Mouse (Mus musculus) embryonic facial prominence, embryonic 11.5 days (tissue): Measurements from ENCODE around the gene Ift81. TPM values are rescaled to one million over a fixed set of nuclear protein-coding genes. Genes with fewer than 3 reads are reported as not detected.
A peak's percentile ranks its signal among the peaks of the same experiment; 100 is the strongest.

Experiments used
- ATAC-seq: fragments of 200-750 bp; cut with Nextera tagmentation; replicated peaks from 2 replicates; pipeline ENCODE4 v1.8.0; 2017; ENCODE audit warnings: low read depth; ENCODE audit not compliant: insufficient number of reproducible peaks, low FRiP score, low TSS enrichment
- DNase-seq: peaks from one replicate; pipeline ENCODE4 v3.0.0-alpha.2; 2015; ENCODE audit warnings: low spot score
- H3K27ac ChIP-seq: fragments of 300-500 bp; sonication (generic); replicated peaks from 2 replicates; pipeline ENCODE4 v1.5.1; 2014; ENCODE audit warnings: mild to moderate bottlenecking, low read depth, low read length, control low read depth
- H3K27me3 ChIP-seq: fragments of 300-500 bp; sonication (generic); 2 replicates; pipeline ENCODE4 v1.6.1; 2014; ENCODE audit warnings: mild to moderate bottlenecking, low read length, moderate library complexity, mixed read lengths; ENCODE audit not compliant: control insufficient read depth, insufficient read depth
- H3K36me3 ChIP-seq: fragments of 300-500 bp; sonication (generic); replicated peaks from 2 replicates; pipeline ENCODE4 v1.6.1; 2014; ENCODE audit warnings: low read depth, mild to moderate bottlenecking, low read length, moderate library complexity, mixed read lengths; ENCODE audit not compliant: control insufficient read depth, insufficient read depth
- H3K4me1 ChIP-seq: fragments of 300-500 bp; sonication (generic); 2 replicates; pipeline ENCODE4 v1.6.1; 2014; ENCODE audit warnings: low read length, mixed read lengths; ENCODE audit not compliant: control insufficient read depth, insufficient read depth
- H3K4me2 ChIP-seq: fragments of 300-500 bp; sonication (generic); 2 replicates; pipeline ENCODE4 v1.6.1; 2014; ENCODE audit warnings: low read depth, mild to moderate bottlenecking, control low read depth, low read length, moderate library complexity
- H3K4me3 ChIP-seq: fragments of 300-500 bp; sonication (generic); 2 replicates; pipeline ENCODE4 v1.5.1; 2014; ENCODE audit warnings: low read depth, low read length, control low read depth
- H3K9ac ChIP-seq: fragments of 300-500 bp; sonication (generic); replicated peaks from 2 replicates; pipeline ENCODE4 v1.6.1; 2014; ENCODE audit warnings: mild to moderate bottlenecking, control low read depth, low read length
- H3K9me3 ChIP-seq: fragments of 300-500 bp; sonication (generic); replicated peaks from 2 replicates; pipeline ENCODE4 v1.6.1; 2016; ENCODE audit warnings: mild to moderate bottlenecking, low read length, inconsistent platforms, mixed read lengths; ENCODE audit not compliant: control insufficient read depth
- WGBS: fragments of 180-500 bp; shearing (Covaris S2); extraction: QIAGEN DNeasy Blood & Tissue Kit; methylation state at CpG from one replicate; pipeline ENCODE4 v1.1.7; 2014; 5-methylcytosine and 5-hydroxymethylcytosine counted together
- polyA plus RNA-seq: library from polyadenylated mRNA; unstranded; fragments of >200 nt; fragmentation: Nextera tagmentation; extraction: Ambion mirVana; gene quantifications from 2 replicates; pipeline ENCODE4 v1.2.1, GENCODE M21; 2014

Gene Ift81
- polyA plus RNA-seq, 1 experiment from 2014 or later: 39.6 TPM

DNA sequence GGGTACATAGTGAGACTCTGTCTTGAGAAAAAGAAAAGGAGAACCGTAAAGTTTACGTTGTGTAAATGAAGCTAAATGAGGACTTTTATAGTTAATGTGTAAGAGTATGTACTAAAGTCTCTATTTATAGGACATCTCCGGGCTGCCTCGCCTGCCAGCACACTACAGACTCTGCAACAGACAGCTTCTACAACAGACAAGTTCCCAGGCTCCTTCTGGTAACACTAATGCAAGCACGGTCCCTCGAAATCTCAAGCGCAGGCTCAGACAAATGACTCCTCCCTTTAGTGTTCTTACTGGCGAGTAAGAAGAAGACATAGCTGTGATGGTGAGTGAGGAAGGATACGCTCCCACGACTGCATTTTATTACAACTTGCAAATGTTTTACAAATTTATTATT is 56.2 kb downstream of the Ift81 start:
- WGBS: 92% methylated on average over 10 of the region's 10 CpGs
- no peaks in the 10 kb centered on the region for H3K27me3 ChIP-seq
- no peaks in the 10 kb centered on the region for H3K4me1 ChIP-seq
- no peak overlapping the region for H3K4me3 ChIP-seq
- H3K9ac ChIP-seq: no peak overlapping the region
- H3K9me3 ChIP-seq: no peaks in the 10 kb centered on the region
- ATAC-seq (no peak), DNase-seq (no peak)
- no peaks in the 10 kb centered on the region; the same call in 1 of the 2 replicates for H3K36me3 ChIP-seq
- H3K4me2 ChIP-seq: no peak overlapping the region
- no peak overlapping the region for H3K27ac ChIP-seq

DNA sequence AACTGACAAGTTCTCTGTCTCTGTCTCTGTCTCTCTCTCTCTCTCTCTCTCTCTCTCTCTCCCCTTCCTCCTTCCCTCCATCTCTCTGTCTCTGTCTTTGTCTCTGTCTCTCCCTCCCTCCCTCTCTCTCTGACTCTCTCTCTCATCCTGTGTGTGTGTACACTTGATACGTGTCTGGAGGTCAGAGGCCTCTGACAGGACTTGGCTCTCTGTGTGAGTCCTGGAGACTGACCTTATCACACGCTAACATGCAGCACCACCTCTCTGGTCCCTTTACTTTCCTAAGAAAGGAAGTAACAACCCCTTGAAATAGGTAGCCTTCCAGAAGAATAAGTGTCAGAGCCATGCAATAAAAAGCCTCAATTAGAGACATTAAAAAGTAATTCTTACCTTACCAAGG is 59.2 kb downstream of the Ift81 start:
- no peak for DNase-seq
- Histone ChIP-seq H3K4me3 (no peak overlapping the region), H3K4me1 (no peaks in the 10 kb centered on the region), H3K36me3 (no peaks in the 10 kb centered on the region; the same call in 1 of the 2 replicates), H3K9me3 (no peaks in the 10 kb centered on the region), H3K27me3 (no peaks in the 10 kb centered on the region), H3K9ac (no peak overlapping the region; the same call in 1 of the 2 replicates), H3K4me2 (no peak overlapping the region), H3K27ac (no peak overlapping the region)
- ATAC-seq: no peak
- WGBS: 66% methylated on average over 2 of the region's 2 CpGs

DNA sequence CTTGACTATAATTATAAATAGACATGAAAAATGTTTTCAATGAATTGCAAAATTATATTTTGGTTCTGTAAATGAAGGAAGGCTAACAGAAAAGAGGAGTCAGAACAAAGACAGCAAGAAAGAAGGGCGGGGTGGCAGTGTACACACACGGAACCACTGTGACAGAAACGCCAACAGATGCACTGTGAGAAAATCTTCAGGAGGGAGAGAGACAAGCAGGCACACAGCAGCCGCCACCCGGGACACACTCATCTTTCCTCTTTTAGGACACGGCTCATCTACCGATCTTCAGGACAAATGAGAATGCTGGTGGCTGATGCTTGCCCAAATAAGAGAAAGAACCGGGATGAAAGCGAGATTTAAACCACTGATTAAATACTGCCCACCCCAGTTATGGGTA is 61.7 kb downstream of the Ift81 start:
- no peak overlapping the region for H3K4me2 ChIP-seq
- H3K4me3 ChIP-seq: no peak overlapping the region
- H3K9ac ChIP-seq: no peak overlapping the region
- H3K27ac ChIP-seq: no peak overlapping the region
- 90% methylated on average over 9 of the region's 9 CpGs for WGBS
- H3K9me3 ChIP-seq: no peaks in the 10 kb centered on the region
- DNase-seq (no peak), ATAC-seq (no peak)
- H3K36me3 ChIP-seq: no peaks in the 10 kb centered on the region
- H3K27me3 ChIP-seq: no peaks in the 10 kb centered on the region
- no peaks in the 10 kb centered on the region for H3K4me1 ChIP-seq

DNA sequence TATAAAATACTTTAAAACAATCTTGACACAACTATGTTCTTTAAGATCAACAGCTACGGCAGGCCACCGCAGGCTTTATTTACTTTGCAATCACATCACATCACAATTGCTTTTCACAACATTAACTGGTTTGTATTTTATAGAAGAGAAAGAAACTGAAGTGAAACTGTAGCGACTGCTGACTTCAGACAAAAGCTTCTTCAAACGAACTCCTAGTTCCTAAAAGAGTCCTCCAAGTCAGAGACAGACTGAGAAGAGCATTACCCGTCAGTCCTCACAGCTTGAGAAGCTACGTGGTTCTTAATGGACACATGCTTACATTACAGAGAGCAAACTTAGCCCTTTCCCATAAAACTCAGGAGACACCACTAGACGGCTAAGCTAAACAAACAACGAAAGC is 63.9 kb downstream of the Ift81 start:
- H3K27me3 ChIP-seq: no peaks in the 10 kb centered on the region
- H3K36me3 ChIP-seq: no peaks in the 10 kb centered on the region
- no peak overlapping the region for H3K4me3 ChIP-seq
- no peak overlapping the region for H3K27ac ChIP-seq
- 60% methylated on average over 8 of the region's 8 CpGs for WGBS
- no peak overlapping the region for H3K9ac ChIP-seq
- no peak overlapping the region for H3K4me2 ChIP-seq
- no peaks in the 10 kb centered on the region for H3K4me1 ChIP-seq
- H3K9me3 ChIP-seq: no peaks in the 10 kb centered on the region
- ATAC-seq (no peak), DNase-seq (no peak)

DNA sequence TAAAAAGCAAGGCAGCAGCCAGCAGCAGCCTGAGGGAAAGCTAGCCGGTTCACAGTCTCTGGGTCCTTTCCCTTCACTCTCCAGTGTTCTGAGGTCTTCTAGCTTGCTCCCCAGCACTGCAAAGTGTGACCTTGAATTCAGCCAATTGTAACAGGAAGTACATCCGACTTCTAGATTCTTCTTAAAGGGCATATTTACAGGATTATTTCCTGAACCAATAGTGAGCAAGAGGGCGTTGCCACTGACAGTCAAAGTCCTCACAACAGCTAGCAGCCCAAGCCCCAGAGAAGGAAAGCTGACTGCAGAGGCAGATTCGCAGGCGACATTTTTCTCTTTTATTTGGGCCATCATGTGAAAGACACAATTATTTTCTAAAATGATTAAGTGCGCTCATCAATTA is 65.6 kb downstream of the Ift81 start:
- 69% methylated on average over 6 of the region's 6 CpGs for WGBS
- no peak overlapping the region for H3K27ac ChIP-seq

DNA sequence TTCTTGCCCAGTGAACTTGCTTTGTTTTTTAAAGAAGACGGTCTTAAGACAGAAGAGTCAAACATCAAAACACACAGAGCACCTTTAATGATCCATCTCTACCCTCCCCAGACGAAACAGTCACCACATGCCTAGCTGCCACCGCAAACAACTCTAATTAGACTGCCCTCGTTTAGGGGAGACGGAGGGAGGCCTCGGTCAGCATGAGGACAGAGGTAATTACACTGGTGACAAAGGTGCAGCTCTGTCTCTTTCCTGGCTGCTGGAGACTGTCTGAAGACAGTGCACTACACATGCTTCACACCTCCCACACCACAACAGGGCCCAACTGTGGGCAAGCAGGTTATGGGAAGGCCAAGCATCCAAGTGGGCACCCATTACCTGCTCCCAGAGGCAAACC is 66.5 kb downstream of the Ift81 start:
- no peaks in the 10 kb centered on the region for H3K36me3 ChIP-seq
- no peak overlapping the region for H3K4me3 ChIP-seq
- ATAC-seq (no peak), DNase-seq (no peak)
- H3K9ac ChIP-seq: no peak overlapping the region
- no peaks in the 10 kb centered on the region for H3K9me3 ChIP-seq
- H3K27ac ChIP-seq: no peak overlapping the region
- no peaks in the 10 kb centered on the region for H3K4me1 ChIP-seq
- WGBS: 47% methylated on average over 6 of the region's 6 CpGs
- H3K27me3 ChIP-seq: no peaks in the 10 kb centered on the region
- no peak overlapping the region for H3K4me2 ChIP-seq

More for the DNA sequence above, 65.6 kb downstream of the Ift81 start:
- Histone ChIP-seq H3K4me3 (no peak overlapping the region), H3K9ac (no peak overlapping the region), H3K9me3 (no peaks in the 10 kb centered on the region), H3K27me3 (no peaks in the 10 kb centered on the region), H3K4me2 (no peak overlapping the region), H3K4me1 (no peaks in the 10 kb centered on the region), H3K36me3 (no peaks in the 10 kb centered on the region)
- ATAC-seq (no peak), DNase-seq (no peak)

DNA sequence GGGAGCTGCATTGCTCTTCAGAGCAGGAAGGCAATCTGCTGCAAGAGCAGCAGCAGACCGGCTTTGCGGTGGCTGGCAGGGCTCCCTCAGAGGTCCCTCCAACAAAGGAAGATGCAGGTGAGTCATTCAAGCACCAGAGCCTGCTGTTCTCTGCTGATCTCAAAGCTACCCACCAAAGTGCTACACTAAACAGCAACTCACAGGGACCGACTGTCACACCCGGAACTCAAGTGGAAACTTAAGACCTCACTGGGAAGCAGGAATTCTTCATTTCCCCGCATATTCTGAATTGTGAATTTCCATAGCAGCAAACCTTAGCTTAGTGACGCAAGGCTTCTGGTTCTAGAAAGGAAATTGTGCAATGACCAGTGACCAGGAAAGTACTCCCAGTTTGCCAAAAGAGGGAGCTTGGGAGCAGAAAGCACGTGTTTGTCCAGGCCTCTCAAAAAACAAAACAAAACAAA is 67.0 kb downstream of the Ift81 start:
- ATAC-seq (no peak), DNase-seq (peak; percentile 41)
- Histone ChIP-seq H3K27ac (no peak overlapping the region), H3K4me2 (no peak overlapping the region), H3K27me3 (no peaks in the 10 kb centered on the region), H3K4me1 (no peaks in the 10 kb centered on the region), H3K36me3 (no peaks in the 10 kb centered on the region), H3K4me3 (no peak overlapping the region), H3K9me3 (no peaks in the 10 kb centered on the region), H3K9ac (no peak overlapping the region)
- 68% methylated on average over 7 of the region's 7 CpGs for WGBS

DNA sequence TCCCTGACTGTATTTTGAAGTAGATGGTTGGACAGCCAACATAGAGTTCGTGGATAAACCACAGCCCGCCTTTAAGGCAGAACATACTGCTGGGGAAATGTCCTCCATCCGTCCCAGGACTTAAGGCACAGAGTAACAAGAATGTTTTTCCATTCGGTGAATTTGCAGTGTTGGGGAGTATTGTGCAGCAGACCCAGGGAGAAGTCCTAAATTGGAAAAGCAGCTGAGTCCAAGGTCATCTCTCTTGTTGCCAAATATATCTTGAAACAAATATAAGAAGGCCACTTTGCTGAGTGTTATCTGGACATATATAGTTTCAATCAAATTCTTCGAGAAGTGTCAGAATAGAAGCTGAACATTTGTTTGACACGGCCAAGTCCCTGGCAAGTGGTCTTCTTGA is 70.9 kb downstream of the Ift81 start:
- H3K4me1 ChIP-seq: no peaks in the 10 kb centered on the region
- H3K36me3 ChIP-seq: no peaks in the 10 kb centered on the region
- DNase-seq (no peak), ATAC-seq (no peak)
- 88% methylated on average over 6 of the region's 6 CpGs for WGBS
- no peaks in the 10 kb centered on the region for H3K9me3 ChIP-seq
- no peaks in the 10 kb centered on the region for H3K27me3 ChIP-seq
- no peak overlapping the region for H3K27ac ChIP-seq
- H3K4me2 ChIP-seq: no peak overlapping the region
- H3K4me3 ChIP-seq: no peak overlapping the region
- H3K9ac ChIP-seq: no peak overlapping the region
